8 mouse cellular contexts compared by ENCODE assay signal in the genomic region with DNA sequence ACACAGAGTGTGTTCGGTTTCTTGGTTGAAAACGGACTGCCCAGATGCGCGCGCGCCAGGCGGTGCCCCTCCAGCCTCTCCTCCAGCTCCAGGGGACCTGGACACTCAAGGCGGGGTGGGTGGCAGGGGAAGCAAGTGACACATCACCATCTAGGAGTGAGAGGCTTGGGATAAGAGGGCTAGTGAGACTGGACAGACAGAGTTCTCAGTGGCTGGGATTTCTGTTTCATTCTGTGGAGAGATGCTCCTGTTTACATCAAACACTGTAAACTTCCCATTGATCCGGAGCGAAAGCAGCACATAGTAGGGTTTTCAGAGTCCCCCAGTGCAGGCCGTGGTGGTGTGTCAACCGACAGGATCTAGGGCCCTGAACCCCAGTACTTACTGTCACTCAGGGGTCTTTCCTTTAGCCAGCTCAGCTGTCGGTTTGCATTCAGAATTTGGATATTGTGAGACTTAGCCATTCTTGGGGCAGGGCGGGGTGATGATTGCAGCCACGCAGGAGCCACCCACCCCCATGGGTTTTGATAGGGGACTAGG. TPM values are rescaled to one million over a fixed set of nuclear protein-coding genes. Genes with fewer than 3 reads are reported as not detected.
DNase-seq lines count a peak whose midpoint lies in the region; ATAC-seq and TF ChIP-seq lines count a peak whose summit lies in the region.

No protein-coding gene starts in this region.

- H3K27me3 ChIP-seq in megakaryocyte, embryonic 14.5 days (replicated peaks): peaks cover 34% of the 10 kb centered on the region
- H3K27me3 ChIP-seq in limb, embryonic 12.5 days: peaks cover 31% of the 10 kb centered on the region
- peaks cover 19% of the 10 kb centered on the region for H3K27me3 ChIP-seq in small intestine, adult 2 months (ENCODE audit: control insufficient read depth, insufficient read depth, low read length)

- H3K9me3 ChIP-seq in megakaryocyte, embryonic 14.5 days: peaks cover 8% of the 10 kb centered on the region
- 0 out of 2 replicates have a peak, but pooled peaks cover 3% of the 10 kb centered on the region for H3K9me3 ChIP-seq in limb, embryonic 12.5 days

- no peak for TF ChIP-seq CTCF in small intestine, adult 2 months (IDR thresholded peaks at IDR 0.05; ENCODE audit: extremely low read depth, insufficient read length, insufficient replicate concordance, low read depth, low read length)

- peak overlapping the region; percentile 93 for H3K4me3 ChIP-seq in megakaryocyte, embryonic 14.5 days (replicated peaks)
- H3K4me3 ChIP-seq in limb, embryonic 12.5 days (replicated peaks): peak overlapping the region; percentile 87
- H3K4me3 ChIP-seq in small intestine, adult 2 months (ENCODE audit: low read depth, low read length): peak overlapping the region; percentile 86

- 23% methylated on average over 15 of the region's 15 CpGs for WGBS in limb, embryonic 12.5 days
- 19% methylated on average over 15 of the region's 15 CpGs for WGBS in small intestine, adult 2 months

- H3K27ac ChIP-seq in limb, embryonic 12.5 days: peak overlapping the region; percentile 80; the same call in 1 of the 2 replicates
- H3K27ac ChIP-seq in small intestine, adult 2 months (ENCODE audit: insufficient read depth, low read depth, low read length): no peak overlapping the region

- peak overlapping the region; percentile 83 for H3K9ac ChIP-seq in limb, embryonic 12.5 days (replicated peaks)

- peak; percentile 17 for DNase-seq in adrenal gland, postnatal 10 days
- DNase-seq in adrenal gland, adult 18-20 months (ENCODE audit: low spot score in 2 of 2): no peak
- no peak for DNase-seq in right cerebral cortex, postnatal 4 days

- no peak for ATAC-seq in megakaryocyte, adult 5-6 weeks (ENCODE audit: poor library complexity, severe bottlenecking)
- ATAC-seq in limb, embryonic 12.5 days (ENCODE audit: insufficient number of reproducible peaks, insufficient read depth, low FRiP score, low TSS enrichment, low read depth): no peak
- no peak for ATAC-seq in megakaryocyte-erythroid progenitor cell, adult 5-6 weeks (replicated peaks; ENCODE audit: low FRiP score, low TSS enrichment, poor library complexity, severe bottlenecking)

- peak overlapping the region; percentile 99 for H3K4me2 ChIP-seq in limb, embryonic 12.5 days

- peaks cover 15% of the 10 kb centered on the region for H3K36me3 ChIP-seq in megakaryocyte, embryonic 14.5 days (replicated peaks; ENCODE audit: low read length)
- H3K36me3 ChIP-seq in limb, embryonic 12.5 days: peaks cover 4% of the 10 kb centered on the region
- H3K36me3 ChIP-seq in small intestine, adult 2 months (ENCODE audit: control insufficient read depth, insufficient read depth, low read length): peaks cover 4% of the 10 kb centered on the region; the same call in 1 of the 2 replicates

- no peak for TF ChIP-seq POLR2A in small intestine, adult 2 months (IDR thresholded peaks at IDR 0.05; ENCODE audit: low read depth, low read length)

- peaks cover 66% of the 10 kb centered on the region for H3K4me1 ChIP-seq in megakaryocyte, embryonic 14.5 days
- H3K4me1 ChIP-seq in limb, embryonic 12.5 days (replicated peaks): peaks cover 42% of the 10 kb centered on the region
- H3K4me1 ChIP-seq in small intestine, adult 2 months (ENCODE audit: control insufficient read depth, insufficient read depth, insufficient read length, low read length): peaks cover 5% of the 10 kb centered on the region

RNA-seq across cellular contexts. Expression of a gene that starts 0.9 kb away (rescaled TPM):
- 10 to 100 TPM; 30.1 to 35.3 TPM for total RNA-seq in adrenal gland, postnatal 10 days (2021)
- total RNA-seq in adrenal gland, adult 18-20 months (2021): 10 to 100 TPM; 28.7 to 30.2 TPM
- polyA plus RNA-seq in megakaryocyte, embryonic 14.5 days (2012; ENCODE audit: insufficient read depth, low replicate concordance): 8.0 and 33.7 TPM in 2 replicates
- 11.6 and 16.8 TPM in 2 replicates for total RNA-seq in megakaryocyte, adult 5-6 weeks (2015)
- total RNA-seq in megakaryocyte, adult 5-6 weeks (2017): 17.0 and 21.4 TPM in 2 replicates
- 41.6 and 44.9 TPM in 2 replicates for polyA plus RNA-seq in limb, embryonic 12.5 days (2016; fragmentation: Nextera tagmentation; extraction: Ambion mirVana)
- polyA plus RNA-seq in small intestine, adult 2 months (2012; rRNA removed): 8.5 and 13.5 TPM in 2 replicates
- total RNA-seq in megakaryocyte-erythroid progenitor cell, adult 5-6 weeks (2014; fragmentation: Nextera tagmentation): 56.5 and 74.1 TPM in 2 replicates
- total RNA-seq in megakaryocyte-erythroid progenitor cell, adult 5-6 weeks (2017): 45.4 and 57.9 TPM in 2 replicates

RNA-seq across cellular contexts. Expression of a gene that starts 1.6 kb away (rescaled TPM):
- total RNA-seq in adrenal gland, postnatal 10 days (2021): under 1 TPM; 0.51 to 0.88 TPM
- under 1 TPM; 0.29 to 0.30 TPM for total RNA-seq in adrenal gland, adult 18-20 months (2021)
- 0.03 TPM in 1 of 2 replicates, not detected in the other for polyA plus RNA-seq in megakaryocyte, embryonic 14.5 days (2012; ENCODE audit: insufficient read depth, low replicate concordance)
- 0.09 TPM in 1 of 2 replicates, not detected in the other for total RNA-seq in megakaryocyte, adult 5-6 weeks (2015)
- total RNA-seq in megakaryocyte, adult 5-6 weeks (2017): 0.04 and 0.11 TPM in 2 replicates
- polyA plus RNA-seq in limb, embryonic 12.5 days (2016; fragmentation: Nextera tagmentation; extraction: Ambion mirVana): 0.19 and 0.28 TPM in 2 replicates
- 0.03 TPM in 2 replicates for polyA plus RNA-seq in small intestine, adult 2 months (2012; rRNA removed)
- total RNA-seq in megakaryocyte-erythroid progenitor cell, adult 5-6 weeks (2014; fragmentation: Nextera tagmentation): 4.6 and 5.6 TPM in 2 replicates
- 3.1 and 4.0 TPM in 2 replicates for total RNA-seq in megakaryocyte-erythroid progenitor cell, adult 5-6 weeks (2017)

RNA-seq across cellular contexts. Expression of a gene that starts 30.9 kb away (rescaled TPM):
- total RNA-seq in adrenal gland, postnatal 10 days (2021): 10 to 100 TPM; 54.1 to 64.3 TPM
- total RNA-seq in adrenal gland, adult 18-20 months (2021): 10 to 100 TPM; 51.1 to 53.2 TPM
- polyA plus RNA-seq in megakaryocyte, embryonic 14.5 days (2012; ENCODE audit: insufficient read depth, low replicate concordance): 5.3 and 9.6 TPM in 2 replicates
- total RNA-seq in megakaryocyte, adult 5-6 weeks (2015): 39.6 and 46.4 TPM in 2 replicates
- 21.1 and 22.2 TPM in 2 replicates for total RNA-seq in megakaryocyte, adult 5-6 weeks (2017)
- 33.0 and 37.5 TPM in 2 replicates for polyA plus RNA-seq in limb, embryonic 12.5 days (2016; fragmentation: Nextera tagmentation; extraction: Ambion mirVana)
- polyA plus RNA-seq in small intestine, adult 2 months (2012; rRNA removed): 51.8 and 60.5 TPM in 2 replicates
- 116 and 170 TPM in 2 replicates for total RNA-seq in megakaryocyte-erythroid progenitor cell, adult 5-6 weeks (2014; fragmentation: Nextera tagmentation)
- total RNA-seq in megakaryocyte-erythroid progenitor cell, adult 5-6 weeks (2017): 55.2 and 71.9 TPM in 2 replicates

RNA-seq across cellular contexts. Expression of a gene that starts 49.4 kb away (rescaled TPM):
- under 1 TPM; 0.30 to 0.33 TPM for total RNA-seq in adrenal gland, postnatal 10 days (2021)
- total RNA-seq in adrenal gland, adult 18-20 months (2021): under 1 TPM; 0.07 to 0.10 TPM
- 0.12 TPM in 1 of 2 replicates, not detected in the other for polyA plus RNA-seq in megakaryocyte, embryonic 14.5 days (2012; ENCODE audit: insufficient read depth, low replicate concordance)
- total RNA-seq in megakaryocyte, adult 5-6 weeks (2015): not detected in 2 replicates
- not detected in 2 replicates for total RNA-seq in megakaryocyte, adult 5-6 weeks (2017)
- 0.59 and 0.68 TPM in 2 replicates for polyA plus RNA-seq in limb, embryonic 12.5 days (2016; fragmentation: Nextera tagmentation; extraction: Ambion mirVana)
- polyA plus RNA-seq in small intestine, adult 2 months (2012; rRNA removed): not detected in 2 replicates
- total RNA-seq in megakaryocyte-erythroid progenitor cell, adult 5-6 weeks (2014; fragmentation: Nextera tagmentation): 0.11 TPM in 1 of 2 replicates, not detected in the other
- total RNA-seq in megakaryocyte-erythroid progenitor cell, adult 5-6 weeks (2017): not detected in 2 replicates
